Mouse (Mus musculus): ENCODE measurements around the gene Slc13a2. TPM values are rescaled to one million over a fixed set of nuclear protein-coding genes. Genes with fewer than 3 reads are reported as not detected.

Gene Slc13a2
- total RNA-seq, 2 experiments from 2014 or later = 0.68 TPM; not detected in 1

DNA sequence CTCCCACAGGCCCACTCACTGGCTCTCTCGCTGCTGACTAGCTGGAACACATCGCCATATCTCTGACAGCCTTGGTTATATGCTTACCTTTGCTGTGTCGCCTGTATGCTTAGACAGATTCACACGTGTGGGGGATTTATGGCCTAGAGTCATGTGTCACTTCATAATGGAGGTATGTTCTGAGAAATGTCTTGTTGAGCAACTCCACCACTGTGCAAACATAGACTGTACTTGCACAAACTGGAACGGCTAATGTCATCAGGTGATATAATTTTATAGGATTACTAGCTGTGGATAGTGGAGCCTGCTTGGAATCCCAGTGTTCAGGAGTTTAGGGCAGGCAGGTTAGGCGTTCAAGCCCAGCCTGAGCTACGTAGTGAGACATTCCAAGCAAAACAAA, 15.2 kb upstream of the Slc13a2 start:
- ATAC-seq (replicated peaks; ENCODE audit: low FRiP score, poor library complexity, severe bottlenecking) = no peak

GRCm38 (mm10) chr11:78435776-78436349, 13.8 kb upstream of the Slc13a2 start:
- no peak for ATAC-seq (replicated peaks; ENCODE audit: low FRiP score, poor library complexity, severe bottlenecking)

DNA sequence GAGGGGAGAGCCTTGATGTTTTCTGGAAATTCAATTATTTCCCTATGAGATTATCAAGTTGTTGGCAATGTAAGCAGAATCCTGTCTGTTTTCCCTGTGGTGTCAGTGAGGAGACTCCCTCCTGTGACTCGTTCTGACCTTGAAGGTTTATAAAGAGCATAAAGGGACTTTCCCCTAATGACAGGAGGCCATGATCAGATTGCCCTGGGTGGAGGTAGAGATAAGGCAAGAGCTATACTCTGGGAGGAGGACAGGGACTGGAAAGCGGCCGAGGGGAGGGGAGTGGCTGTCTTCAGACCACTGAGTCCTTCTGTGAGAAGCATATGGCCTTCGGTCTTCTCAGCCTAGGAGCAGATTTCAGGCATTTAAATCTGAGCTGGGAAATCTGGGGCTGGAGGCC, 12.0 kb upstream of the Slc13a2 start:
- no peak for ATAC-seq (replicated peaks; ENCODE audit: low FRiP score, poor library complexity, severe bottlenecking)

DNA sequence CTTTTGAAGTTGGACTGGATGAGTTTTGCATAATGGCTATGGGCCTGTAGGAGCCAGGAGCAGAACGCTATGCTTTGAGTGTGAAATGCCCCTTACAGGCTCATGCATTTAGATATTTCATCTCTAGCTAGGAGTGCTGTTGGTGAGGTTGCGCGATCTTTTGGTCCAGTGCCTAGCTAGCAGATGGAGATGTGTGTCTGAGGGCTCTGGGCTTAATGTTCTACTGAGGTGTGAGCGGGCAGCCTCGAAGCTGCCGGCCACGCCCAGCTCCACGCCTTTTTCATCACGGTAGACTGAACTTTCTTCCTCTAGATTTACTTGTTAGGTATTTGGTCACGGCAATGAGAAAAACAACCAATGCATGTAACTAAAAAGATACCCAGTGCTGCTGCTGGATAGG, 9.2 kb upstream of the Slc13a2 start:
- no peak for ATAC-seq (replicated peaks; ENCODE audit: low FRiP score, poor library complexity, severe bottlenecking)

- no peak for ATAC-seq (replicated peaks; ENCODE audit: low FRiP score, poor library complexity, severe bottlenecking)
Observed at GRCm38 (mm10) chr11:78430195-78430878, 8.3 kb upstream of the Slc13a2 start.

- ATAC-seq (replicated peaks; ENCODE audit: low FRiP score, poor library complexity, severe bottlenecking) = no peak
Observed at GRCm38 (mm10) chr11:78428309-78428708, 6.3 kb upstream of the Slc13a2 start.

- ATAC-seq (replicated peaks; ENCODE audit: low FRiP score, poor library complexity, severe bottlenecking) = no peak
Observed at GRCm38 (mm10) chr11:78427655-78428054, 5.6 kb upstream of the Slc13a2 start.

DNA sequence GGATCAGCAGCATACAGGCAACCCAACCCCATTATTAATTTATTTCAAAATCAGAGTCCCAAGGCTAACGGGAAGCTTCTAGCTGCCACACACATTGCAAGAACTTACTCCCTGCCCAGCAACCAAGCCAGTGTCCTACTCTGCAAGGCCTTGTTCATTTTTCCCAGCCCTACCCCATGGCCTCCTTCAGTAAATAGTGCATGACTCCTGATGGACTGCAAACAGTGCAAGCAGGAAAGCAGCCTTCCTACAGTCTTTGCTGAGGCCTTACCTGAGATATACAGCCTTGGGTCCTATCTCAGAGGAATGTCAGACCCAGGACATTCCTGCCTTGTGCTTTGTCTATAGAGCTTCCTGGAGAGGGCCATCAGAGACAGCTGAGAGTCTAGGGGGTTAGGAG, 3.6 kb upstream of the Slc13a2 start:
- ATAC-seq (replicated peaks; ENCODE audit: low FRiP score, poor library complexity, severe bottlenecking) = no peak

DNA sequence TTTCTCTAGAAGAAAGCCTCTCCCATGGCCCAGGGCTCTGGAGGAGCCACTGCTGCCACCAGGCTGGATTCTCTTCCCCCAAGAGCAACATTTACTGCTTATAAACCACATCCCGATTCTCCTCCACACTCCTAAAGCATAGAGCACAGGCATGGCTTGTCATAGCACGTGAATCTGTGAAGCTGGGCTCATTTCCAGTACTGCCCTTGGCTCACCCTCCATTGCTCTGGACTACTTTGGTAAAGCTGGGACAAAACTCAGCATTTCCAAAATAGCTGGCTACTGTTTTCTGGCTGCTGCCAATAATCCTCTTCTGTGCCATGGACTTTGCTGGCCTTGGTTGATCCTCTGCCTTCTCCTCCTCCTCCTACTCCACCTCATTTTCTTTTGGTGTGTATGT, 2.3 kb upstream of the Slc13a2 start:
- ATAC-seq (replicated peaks; ENCODE audit: low FRiP score, poor library complexity, severe bottlenecking) = no peak

GRCm38 (mm10) chr11:78421201-78422009, 612 bp downstream of the Slc13a2 start:
- ATAC-seq (replicated peaks; ENCODE audit: low FRiP score, poor library complexity, severe bottlenecking) = no peak

GRCm38 (mm10) chr11:78420263-78420889, 1.6 kb downstream of the Slc13a2 start:
- ATAC-seq (replicated peaks; ENCODE audit: low FRiP score, poor library complexity, severe bottlenecking) = no peak

GRCm38 (mm10) chr11:78416854-78417253, 5.2 kb downstream of the Slc13a2 start:
- no peak for ATAC-seq (replicated peaks; ENCODE audit: low FRiP score, poor library complexity, severe bottlenecking)

DNA sequence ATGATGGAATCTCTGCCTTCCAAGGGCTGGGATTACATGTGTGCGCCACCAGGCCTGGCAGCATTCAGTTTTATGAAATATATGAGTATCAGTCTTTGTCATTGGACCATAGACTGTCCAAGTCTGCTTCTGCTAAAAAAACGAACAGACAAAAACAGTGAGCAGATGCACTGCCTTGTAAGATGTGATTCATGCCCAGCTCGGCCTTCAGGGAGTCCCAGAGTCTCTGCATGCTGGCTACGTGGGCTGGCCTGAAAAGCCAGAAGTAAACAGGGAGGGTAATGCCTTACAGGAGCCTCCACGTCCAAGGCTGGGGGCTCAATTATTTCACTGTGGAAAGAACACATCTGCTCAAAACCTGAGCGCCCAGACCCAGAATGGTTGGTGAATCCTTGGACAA, 9.2 kb downstream of the Slc13a2 start:
- no peak for ATAC-seq (replicated peaks; ENCODE audit: low FRiP score, poor library complexity, severe bottlenecking)

GRCm38 (mm10) chr11:78412324-78412850, 9.6 kb downstream of the Slc13a2 start:
- no peak for ATAC-seq (replicated peaks; ENCODE audit: low FRiP score, poor library complexity, severe bottlenecking)

- ATAC-seq (replicated peaks; ENCODE audit: low FRiP score, poor library complexity, severe bottlenecking) = no peak
Observed at GRCm38 (mm10) chr11:78411606-78412323, 10.3 kb downstream of the Slc13a2 start.

- ATAC-seq (replicated peaks; ENCODE audit: low FRiP score, poor library complexity, severe bottlenecking) = no peak
Observed at GRCm38 (mm10) chr11:78408256-78409240, 13.5 kb downstream of the Slc13a2 start.

- no peak for ATAC-seq (replicated peaks; ENCODE audit: low FRiP score, poor library complexity, severe bottlenecking)
Observed at GRCm38 (mm10) chr11:78402062-78402461, 20.0 kb downstream of the Slc13a2 start.

- no peak for ATAC-seq (replicated peaks; ENCODE audit: low FRiP score, poor library complexity, severe bottlenecking)
Observed at GRCm38 (mm10) chr11:78401469-78401868, 20.5 kb downstream of the Slc13a2 start.

GRCm38 (mm10) chr11:78400936-78401335, 21.1 kb downstream of the Slc13a2 start:
- ATAC-seq (replicated peaks; ENCODE audit: low FRiP score, poor library complexity, severe bottlenecking) = no peak

Data from erythroid progenitor cell, adult 5-6 weeks (primary cell).